Mouse (Mus musculus): ENCODE results near the gene Myh11.

The Myh11 gene

DNA sequence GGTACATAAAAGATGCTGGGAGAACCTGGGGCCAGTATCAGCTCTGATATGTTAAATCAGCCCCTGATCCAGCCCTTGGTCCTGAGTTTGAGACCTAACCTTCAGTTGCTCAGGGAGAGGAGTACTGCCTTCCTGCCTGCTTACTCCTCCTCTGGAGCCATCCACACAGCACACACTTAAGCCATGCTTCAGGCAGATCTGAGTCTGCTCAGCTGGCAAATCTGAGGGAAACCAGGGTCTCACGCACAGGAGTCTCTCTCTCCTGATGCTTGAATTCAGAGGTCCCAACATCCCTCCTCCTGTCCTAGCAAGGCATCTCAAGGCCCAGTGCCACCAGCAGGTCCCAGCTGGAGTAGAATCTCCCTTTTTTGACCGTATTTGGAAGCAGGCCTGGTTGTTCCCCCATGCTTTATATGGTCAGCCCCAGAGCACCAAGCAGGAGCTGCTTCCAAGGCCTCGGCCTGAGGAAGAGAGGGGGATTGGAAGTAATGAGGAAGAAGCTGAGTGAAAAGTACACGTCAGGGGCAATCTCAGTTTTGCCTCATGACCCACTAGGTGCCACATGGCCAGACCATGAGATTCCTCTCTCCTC lies 18.7 kb downstream of the Myh11 start:
- no peak for DNase-seq (ENCODE audit: low spot score in 2 of 2)

DNA sequence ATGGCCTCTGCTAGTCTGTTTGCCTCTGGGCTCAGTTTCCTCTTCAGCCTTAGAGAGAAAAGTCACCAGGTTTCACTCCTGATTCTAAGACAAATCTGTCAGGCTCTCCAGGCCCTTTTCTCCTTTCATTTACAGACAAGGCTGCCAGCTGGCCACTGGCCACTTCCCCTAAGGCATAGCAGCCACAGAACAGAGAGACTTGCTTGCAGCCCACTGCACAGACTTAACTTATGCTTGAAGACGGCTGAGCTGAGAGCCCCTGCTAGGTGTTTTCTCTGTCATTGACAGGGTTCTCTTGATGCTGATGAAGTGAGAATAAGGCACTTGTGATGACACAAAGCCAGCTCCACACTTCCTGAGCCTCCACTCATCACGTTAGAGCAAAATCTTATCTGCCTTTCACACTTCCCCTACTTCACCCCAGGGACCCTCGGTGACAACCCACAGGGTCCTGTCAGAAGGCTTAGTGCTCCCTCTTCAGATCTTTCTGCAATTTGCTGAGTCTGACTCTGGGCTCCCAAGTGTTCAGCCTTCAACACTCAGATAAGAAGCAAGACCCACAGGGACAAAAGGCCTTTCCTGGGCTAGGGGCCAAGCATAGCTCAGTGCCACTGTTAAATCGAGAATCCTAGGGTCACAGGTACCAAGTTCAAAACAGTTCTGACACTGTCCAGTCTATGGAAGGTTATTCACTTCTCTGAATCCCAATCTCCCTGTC lies 25.8 kb downstream of the Myh11 start:
- no peak for DNase-seq (ENCODE audit: low spot score in 2 of 2)

DNA sequence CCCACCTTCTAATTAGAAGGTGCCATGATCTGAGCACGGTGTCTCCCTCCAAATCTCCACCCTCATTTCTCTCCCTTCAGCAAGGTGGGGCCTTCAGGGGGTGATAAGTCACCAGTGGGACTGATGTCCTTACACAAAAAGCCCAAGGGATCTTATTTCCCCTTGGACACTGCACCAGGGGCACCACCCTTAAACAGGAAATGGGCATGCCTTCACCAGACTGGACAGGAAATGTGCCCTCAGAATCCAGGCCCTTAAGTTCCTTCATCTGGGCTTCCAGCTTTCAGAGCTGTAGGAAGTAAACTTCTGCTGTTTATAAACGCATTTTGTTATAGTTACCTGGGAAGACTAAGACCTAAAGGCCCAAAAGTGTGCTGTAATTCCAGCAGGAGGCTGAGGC lies 26.7 kb downstream of the Myh11 start:
- no peak for DNase-seq (ENCODE audit: low spot score in 2 of 2)

DNA sequence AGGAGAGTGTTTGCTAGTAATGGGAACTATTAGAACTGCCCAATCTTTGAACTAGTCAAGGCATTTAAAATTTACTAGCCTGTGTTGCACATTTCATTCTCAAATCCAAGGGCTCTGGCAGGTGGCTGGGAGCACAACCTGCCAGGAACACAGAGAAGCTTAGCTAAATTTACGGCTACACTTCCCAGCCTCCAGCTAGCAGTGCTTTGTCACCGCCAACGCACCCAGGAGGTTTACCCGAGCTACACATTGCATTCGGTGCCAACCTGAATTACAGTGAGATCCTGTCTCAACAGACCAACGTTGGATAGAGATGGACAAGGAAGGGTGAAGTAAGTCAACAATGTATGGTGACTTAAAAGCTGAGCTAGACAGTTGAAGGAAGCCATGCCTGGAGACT lies 27.9 kb downstream of the Myh11 start:
- no peak for DNase-seq (ENCODE audit: low spot score in 2 of 2)

DNA sequence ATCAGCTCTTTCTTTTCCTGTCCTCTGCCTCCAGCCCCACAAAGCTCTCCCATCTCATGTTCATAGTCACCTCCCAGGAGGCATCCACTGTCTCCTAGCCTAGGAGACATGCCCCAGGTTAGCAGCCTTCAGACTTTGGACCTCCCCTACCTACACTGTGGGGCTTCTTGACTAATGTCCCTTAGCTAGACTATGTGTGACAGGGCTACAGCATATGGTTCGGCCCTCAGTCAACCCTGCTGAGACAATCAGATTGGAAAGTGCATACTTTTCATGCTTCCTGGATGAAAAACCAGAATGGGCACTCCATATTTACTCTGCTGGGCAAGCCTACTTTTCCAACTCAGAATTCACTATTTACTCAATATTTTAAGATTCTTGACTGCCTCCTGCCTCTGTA lies 28.8 kb downstream of the Myh11 start:
- DNase-seq (ENCODE audit: low spot score in 2 of 2) = no peak

DNA sequence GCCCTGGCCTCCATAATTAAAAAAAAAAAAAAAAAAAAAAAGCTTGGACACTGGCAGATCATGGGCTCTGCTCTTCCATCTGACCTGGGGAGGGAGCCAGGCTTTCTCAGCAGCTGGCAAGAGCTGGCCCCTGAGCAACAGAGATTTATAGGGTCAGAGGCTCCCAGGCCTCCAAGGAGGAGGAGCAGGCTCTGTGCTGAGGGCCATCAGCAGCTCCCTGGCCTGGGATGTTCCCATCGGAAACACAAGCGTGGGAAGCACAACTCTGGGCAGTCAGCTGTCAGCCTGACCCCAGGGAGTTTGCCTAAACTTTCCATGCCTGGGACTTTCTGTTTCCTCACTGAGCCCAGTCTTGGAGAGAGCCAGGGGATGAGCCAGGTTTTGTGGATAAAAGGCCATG lies 32.3 kb downstream of the Myh11 start:
- peak; percentile 44 to 70 for DNase-seq (ENCODE audit: low spot score in 2 of 2)

DNA sequence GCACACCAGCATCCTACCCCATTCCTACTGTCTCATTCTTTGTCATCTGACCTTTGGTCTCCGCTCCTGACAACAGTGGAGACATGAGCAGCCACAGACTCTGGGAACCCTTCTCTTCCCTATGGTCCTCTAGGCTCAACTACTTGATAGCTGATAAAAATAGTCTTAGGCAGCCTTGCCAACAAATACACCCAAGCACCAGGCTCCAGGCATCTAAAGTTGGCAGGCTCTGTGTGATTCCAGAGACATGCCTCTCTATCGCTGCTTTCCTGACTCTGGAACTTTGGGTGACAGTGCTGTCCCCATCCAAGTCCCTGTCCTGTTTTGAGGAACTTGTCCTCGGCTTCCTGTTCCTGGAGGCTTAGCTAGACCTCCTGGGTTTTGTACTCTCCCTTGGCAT lies 37.6 kb downstream of the Myh11 start:
- DNase-seq (ENCODE audit: low spot score in 2 of 2) = peak; percentile 42 to 51

DNA sequence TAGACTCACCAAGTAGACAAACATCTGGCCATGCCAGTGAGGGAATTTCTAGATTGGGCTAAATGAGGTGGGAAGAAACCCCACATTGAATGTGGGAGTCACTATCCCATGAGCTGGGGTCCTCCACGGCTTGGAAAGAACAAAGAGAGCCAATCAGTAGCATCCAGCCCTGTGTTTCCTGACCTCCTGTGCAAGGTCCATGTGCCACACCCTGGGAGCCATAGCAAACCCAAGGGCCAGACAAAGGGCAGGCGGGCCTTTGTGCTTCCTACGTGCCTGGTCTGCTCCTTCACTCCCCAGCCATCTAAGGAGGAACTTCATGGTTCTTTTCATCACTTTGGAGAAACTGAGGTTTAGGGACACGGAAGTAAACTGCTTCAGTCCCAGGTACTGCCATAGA lies 38.3 kb downstream of the Myh11 start:
- no peak for DNase-seq (ENCODE audit: low spot score in 2 of 2)

DNA sequence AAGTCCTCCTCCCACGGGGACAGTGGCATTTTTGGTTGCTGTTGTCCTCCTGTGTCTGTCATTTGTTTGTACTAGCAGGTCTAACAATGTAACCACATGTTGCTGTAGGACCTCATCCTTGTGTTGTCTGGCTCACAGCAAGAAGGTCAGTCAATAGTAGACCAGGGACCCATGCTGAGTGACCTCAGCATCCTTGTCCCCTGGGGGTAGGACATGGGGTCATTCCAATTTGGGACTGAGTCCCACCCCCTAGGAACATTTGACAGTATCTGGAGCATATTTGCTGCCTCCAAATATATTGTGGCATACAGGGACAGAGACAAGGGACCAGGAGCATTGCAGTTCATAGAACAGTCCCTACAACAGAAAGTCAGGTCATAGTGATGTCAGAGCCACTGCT lies 41.3 kb downstream of the Myh11 start:
- peak; percentile 18 to 22 for DNase-seq (ENCODE audit: low spot score in 2 of 2)

DNA sequence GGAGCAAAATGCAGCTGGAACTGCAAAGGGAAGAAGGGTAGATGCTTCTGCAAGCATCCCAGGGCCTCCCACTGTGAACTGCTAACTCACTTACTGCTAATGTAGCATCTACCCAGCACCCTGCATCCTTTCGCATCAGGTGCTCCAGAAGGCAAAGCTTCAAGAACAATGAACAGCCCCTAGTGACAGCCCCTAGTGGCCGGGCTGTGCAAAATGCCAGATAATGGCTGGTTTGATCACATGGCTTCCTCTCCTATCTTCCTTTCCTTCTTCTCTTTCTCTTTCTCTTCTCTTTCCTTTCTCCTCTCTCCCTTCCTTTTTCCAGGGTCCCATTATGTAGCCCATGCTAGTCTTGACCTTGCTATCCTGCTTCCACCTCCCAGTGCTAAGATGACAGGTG lies 48.6 kb downstream of the Myh11 start:
- DNase-seq (ENCODE audit: low spot score in 2 of 2) = no peak

DNA sequence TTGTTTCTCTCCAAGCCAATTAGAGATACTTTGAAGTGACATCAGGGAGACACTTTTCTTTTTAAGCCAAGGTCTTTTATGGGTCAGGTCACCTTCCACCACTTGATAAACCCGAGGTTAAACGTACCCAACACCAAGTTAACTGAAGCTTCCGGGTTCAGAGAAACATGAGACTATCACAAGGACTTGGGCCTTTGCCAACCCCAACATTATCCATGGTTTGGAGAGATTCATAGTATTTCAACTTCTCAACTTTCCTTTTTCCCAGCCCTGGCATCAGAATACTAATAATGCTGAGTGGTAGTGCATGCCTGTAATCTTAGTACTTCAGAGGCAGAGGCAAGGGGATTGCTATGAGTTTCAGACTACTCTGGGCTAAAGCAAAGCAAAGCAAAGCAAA lies 49.1 kb downstream of the Myh11 start:
- DNase-seq (ENCODE audit: low spot score in 2 of 2) = no peak

DNA sequence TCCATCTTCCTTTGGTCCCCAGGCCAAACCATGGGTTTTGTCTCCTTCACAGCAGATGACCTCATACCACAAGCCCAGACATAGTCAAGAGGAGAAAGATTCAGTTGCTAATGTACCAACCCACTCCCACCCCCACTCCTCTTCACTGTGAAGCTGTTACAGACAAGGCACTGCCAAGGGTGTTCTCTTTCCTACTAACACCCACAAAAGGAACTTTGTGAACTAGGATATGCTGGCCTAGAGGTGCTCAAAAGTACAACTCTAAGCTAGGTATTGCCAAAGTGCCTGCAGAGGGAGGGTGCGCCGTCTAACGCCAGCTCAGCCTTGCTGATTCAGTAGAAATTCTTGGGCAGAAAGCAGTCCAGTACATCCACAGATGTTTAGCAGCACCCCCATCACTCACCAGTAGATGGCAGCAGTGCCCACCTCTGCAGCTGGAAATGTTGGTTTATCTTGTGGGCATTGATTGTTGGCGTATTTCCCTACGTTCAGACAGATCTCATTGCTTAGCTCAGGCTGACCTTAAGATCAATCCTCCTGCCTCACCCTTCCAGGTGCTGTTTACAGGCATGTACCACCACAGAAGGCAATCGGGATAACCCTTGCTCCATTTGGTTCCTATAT lies 54.0 kb downstream of the Myh11 start:
- DNase-seq (ENCODE audit: low spot score in 2 of 2) = peak; percentile 15 to 72

DNA sequence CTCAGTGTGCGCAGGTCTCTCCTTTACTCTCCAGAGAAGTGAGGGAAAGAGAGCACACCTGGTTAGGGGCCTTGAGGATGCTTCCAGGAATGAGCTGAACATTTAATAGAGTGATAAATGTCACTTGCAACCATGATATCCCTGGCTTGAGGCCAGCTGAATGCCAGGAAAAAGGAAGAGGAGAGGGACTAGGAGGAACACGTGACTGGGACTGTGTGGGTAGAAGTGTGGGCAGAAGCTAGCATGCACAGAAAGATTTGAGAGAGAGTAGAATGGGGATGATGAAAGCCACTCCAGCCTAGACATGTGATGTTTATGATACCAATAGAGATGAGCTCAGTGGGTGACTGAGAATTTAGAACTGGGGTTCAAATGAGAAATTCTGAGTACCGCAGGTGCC lies 76.0 kb downstream of the Myh11 start:
- DNase-seq (ENCODE audit: low spot score in 2 of 2) = no peak

DNA sequence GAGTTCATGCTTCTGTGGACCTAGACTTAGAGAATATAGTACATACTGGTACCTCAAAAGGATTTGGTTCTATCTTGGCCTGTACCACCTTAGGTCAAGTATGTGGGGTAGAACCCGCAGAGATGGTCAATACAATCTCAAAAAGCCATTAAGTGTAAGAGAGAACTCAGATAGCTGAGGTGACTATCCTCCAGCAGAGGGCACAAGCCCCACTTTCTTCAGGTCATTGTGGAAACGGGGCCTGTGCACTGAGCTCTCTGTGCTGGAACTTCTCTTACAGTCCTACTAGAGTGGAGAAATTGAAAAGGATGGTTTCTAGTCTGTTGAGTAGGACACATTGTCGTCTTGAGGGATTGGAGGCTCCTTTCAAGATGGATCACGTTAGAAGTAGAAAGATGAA lies 92.4 kb downstream of the Myh11 start:
- DNase-seq (ENCODE audit: low spot score in 2 of 2) = no peak

DNA sequence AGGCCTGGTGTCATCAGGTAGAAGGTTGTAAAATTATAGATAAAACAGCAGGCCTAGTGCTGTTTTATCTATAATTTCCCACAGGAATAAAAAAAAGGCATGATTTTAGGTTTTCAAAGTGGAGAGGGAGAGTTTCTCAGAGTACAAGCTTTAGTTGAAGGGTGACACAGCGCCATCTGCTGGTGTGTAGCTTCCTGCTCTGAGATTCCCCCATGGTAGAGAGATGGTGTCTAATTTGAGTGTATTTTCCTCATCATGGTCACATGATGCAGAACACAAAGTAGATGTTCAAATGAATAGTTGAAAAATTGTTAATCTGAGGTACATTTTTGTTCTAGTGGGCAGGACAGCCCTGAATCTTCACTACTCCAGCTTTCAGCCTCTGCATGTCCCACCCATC lies 95.7 kb downstream of the Myh11 start:
- DNase-seq (ENCODE audit: low spot score in 2 of 2) = peak; percentile 13 to 36

DNA sequence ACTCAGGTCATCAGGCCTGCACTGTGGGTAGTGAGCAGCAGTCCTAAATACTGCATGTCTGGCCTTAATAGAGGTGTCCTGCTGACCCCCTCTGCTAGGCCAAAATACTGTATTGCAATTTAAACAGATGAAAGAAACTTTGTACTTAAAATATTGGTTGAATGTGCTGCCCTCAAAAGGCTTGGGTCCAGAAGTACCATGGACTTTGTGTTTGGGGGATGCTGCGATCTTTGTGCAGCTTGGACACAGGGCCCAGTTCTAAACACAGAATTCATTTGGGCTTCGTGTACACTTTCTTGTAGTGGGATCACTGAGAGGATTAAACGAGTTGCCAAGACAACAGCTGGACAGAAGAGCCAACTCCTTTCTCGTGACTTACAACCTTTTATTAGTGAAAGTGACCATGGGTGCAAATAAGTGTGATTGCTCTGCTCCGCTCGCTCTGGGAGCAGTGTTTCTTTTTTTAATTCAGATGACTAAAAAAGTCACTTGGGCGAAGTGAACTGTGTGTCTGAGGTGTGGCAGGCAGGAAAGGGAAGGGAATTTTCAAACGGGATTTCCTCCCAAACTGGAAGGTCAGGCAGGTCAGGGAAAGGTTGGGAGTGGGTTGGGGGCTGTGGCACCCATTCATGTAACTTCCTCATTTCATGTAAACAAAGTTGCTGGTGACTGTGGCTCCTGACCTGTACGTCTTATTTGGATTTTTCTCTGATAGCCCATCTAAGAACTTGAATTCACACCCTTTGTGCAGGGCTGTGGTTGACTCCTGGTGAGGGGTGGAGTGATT lies 96.8 kb downstream of the Myh11 start:
- DNase-seq (ENCODE audit: low spot score in 2 of 2) = peak; percentile 8 to 28

DNA sequence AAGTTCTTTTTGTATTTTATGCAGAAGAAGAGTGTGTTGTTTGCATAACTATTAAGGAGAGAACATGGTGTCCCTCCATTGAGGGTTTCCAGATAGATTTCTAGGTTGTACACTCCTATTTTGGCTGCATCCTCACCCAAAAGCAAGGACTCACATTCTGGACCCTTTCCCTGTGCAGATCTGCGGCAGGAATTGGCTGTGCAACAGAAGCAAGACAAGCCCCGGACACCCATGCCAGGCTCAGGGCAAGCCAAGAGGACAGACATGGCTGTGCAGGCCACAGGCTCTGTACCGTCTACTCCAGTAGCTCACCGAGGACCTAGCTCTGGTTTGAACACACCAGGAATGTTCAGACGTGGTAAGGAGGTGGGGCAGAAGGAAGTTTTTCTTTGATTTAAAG lies 105.7 kb downstream of the Myh11 start:
- DNase-seq (ENCODE audit: low spot score in 2 of 2) = no peak

DNA sequence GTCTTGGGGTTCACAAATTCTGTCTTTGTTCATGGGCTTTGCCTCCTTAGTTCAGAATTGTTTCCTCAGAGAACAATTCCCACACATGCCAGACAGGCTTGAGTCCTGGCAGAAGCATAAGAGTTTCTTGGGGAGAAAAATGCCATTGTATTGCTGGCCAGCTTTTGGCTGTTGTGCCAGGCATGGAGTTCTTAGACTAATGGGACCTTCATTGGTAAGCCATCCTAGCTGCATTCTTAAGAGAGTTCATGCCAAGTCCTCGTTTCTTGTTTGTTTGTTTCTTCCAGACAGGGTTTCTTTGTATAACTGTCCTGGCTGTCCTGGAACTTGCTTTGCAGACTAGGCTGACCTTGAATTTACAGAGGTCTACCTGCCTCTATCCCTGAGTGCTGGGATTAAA lies 107.3 kb downstream of the Myh11 start:
- no peak for DNase-seq (ENCODE audit: low spot score in 2 of 2)

DNA sequence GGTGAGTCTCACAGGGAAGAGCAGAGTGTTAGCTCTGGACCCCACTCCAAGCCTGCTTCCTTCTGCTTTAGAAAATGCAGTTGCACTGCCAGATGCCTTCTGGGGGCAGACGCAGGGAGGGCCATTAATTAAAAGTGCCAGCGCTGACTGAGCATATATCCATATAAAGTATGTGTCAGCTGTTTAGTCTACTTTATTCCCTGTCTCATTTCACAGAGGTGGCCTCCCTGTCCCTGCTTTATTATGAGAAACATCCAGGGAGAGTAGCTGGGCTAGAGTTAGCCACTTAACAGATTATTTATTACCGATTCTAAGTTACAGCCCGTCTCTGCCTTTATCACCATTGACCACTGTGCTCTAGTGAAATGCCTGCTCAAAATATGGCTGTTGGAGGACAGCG lies 108.8 kb downstream of the Myh11 start:
- no peak for DNase-seq (ENCODE audit: low spot score in 2 of 2)

DNA sequence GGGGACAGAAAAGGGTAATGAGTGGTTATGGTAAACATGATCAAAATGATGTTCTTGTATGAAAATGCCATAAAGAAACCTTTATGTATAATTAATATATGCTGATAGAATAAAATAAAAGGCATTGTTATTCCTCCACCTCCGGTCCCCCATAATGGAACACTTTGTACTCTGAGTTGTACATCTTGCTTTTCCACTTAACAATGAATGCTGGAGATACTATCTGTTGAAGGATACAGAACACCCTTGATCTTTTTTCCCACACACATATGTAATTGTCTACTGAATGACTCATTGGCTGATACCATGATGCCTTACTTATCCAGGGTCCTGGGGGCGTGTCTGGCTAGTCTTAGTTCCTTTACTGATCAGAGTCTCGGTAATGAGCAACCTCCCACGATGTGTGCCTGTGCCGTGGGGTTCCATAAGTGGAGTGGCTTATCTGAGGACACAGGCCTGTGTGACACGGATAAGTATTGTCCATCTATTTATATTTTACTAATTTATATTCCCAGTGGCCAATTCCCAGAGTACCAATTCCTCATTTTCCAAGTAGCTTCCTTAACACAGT lies 110.9 kb downstream of the Myh11 start:
- DNase-seq (ENCODE audit: low spot score in 2 of 2) = no peak

DNA sequence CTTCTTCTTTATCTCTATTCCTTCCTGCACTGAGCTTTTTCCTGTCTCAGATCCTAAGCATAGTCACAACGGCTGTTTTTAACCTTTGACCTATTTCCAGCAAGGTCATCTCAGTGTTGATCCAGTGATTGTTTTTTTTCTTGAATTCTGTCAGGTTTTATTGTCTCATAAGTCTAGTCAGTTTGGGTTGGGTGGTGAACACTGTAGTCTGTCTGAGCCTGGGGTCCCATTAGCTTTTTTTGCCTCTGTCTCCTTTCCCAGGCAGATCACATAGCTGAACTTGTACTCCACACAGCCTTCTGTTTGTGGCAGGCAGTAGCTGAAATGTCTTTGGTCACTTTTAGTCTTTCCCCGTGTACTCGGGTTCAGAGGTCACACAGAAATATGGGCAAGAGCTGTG lies 113.1 kb downstream of the Myh11 start:
- no peak for DNase-seq (ENCODE audit: low spot score in 2 of 2)

DNA sequence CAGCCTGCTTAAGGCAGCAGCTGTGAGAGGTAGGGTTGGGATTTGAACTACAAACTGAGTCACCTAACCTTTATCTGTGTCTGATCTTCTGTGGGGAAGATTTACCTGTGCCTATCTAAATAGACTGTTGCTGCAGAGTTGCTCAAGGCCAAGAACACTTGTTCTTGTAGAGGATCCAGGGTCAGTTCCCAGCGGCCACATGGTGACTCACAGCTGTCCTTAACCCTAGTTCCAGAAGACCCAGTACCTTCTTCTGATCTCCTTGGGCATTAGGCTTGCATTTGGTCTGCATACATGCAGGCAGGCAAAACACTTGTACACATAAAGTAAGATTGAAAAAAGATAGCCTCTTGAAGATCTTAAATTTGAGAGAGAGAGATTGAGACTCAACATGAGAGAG lies 121.5 kb downstream of the Myh11 start:
- no peak for DNase-seq (ENCODE audit: low spot score in 2 of 2)

Data from heart, adult 9 months (tissue).